Mouse (Mus musculus) liver, embryonic 13.5 days (tissue): ENCODE data around the gene Klhl12. TPM values are rescaled to one million over a fixed set of nuclear protein-coding genes. Genes with fewer than 3 reads are reported as not detected.
"Not testable (repeated sequence)": the region's sequence is repeated elsewhere in the genome, so short reads cannot be mapped to it uniquely, and the experiment has no call there.

Experiments used
- ATAC-seq: fragments of 200-750 bp; cut with Nextera tagmentation; 2 replicates; pipeline ENCODE4 v1.8.0; 2017; ENCODE audit warnings: low read depth, mild to moderate bottlenecking, moderate number of reproducible peaks, moderate library complexity
- DNase-seq: peaks from one replicate; pipeline ENCODE4 v3.0.0; 2022
- H3K27ac ChIP-seq: fragments of 300-500 bp; sonication (generic); 2 replicates; pipeline ENCODE4 v1.5.1; 2015; ENCODE audit warnings: moderate library complexity, mild to moderate bottlenecking, inconsistent platforms
- H3K27me3 ChIP-seq: fragments of 300-500 bp; sonication (generic); 2 replicates; pipeline ENCODE4 v1.6.1; 2015; ENCODE audit warnings: mild to moderate bottlenecking, inconsistent platforms
- H3K36me3 ChIP-seq: fragments of 300-500 bp; sonication (generic); 2 replicates; pipeline ENCODE4 v1.6.1; 2015; ENCODE audit warnings: mild to moderate bottlenecking, inconsistent platforms
- H3K4me1 ChIP-seq: fragments of 300-500 bp; sonication (generic); replicated peaks from 2 replicates; pipeline ENCODE4 v1.6.1; 2015; ENCODE audit warnings: inconsistent platforms
- H3K4me2 ChIP-seq: fragments of 300-500 bp; sonication (generic); 2 replicates; pipeline ENCODE4 v1.6.1; 2015; ENCODE audit warnings: inconsistent platforms, mild to moderate bottlenecking, moderate library complexity
- H3K4me3 ChIP-seq: fragments of 300-500 bp; sonication (generic); replicated peaks from 2 replicates; pipeline ENCODE4 v1.5.1; 2015; ENCODE audit warnings: mild to moderate bottlenecking, inconsistent platforms
- H3K9ac ChIP-seq: fragments of 300-500 bp; sonication (generic); 2 replicates; pipeline ENCODE4 v1.6.1; 2015; ENCODE audit warnings: mild to moderate bottlenecking, inconsistent platforms
- H3K9me3 ChIP-seq: fragments of 300-500 bp; sonication (generic); replicated peaks from 2 replicates; pipeline ENCODE4 v1.6.1; 2016; ENCODE audit warnings: inconsistent platforms
- WGBS: fragments of 180-500 bp; shearing (Covaris S2); methylation state at CpG from one replicate; pipeline ENCODE4 v1.1.7; 2015; ENCODE audit not compliant: insufficient replicate concordance; 5-methylcytosine and 5-hydroxymethylcytosine counted together
- polyA plus RNA-seq: library from polyadenylated mRNA; unstranded; fragments of >200 nt; fragmentation: Nextera tagmentation; extraction: Ambion mirVana; gene quantifications from 2 replicates; pipeline ENCODE4 v1.2.1, GENCODE M21; 2015

Klhl12 gene
- polyA plus RNA-seq, 1 experiment from 2014 or later = 34.7 TPM

- not testable (repeated sequence) for H3K4me3 ChIP-seq, H3K4me2 ChIP-seq, ATAC-seq, H3K9me3 ChIP-seq, H3K27ac ChIP-seq, H3K9ac ChIP-seq, DNase-seq, H3K36me3 ChIP-seq, H3K27me3 ChIP-seq
- WGBS = 89% methylated on average over 10 of the region's 10 CpGs
- peaks cover 34% of the 10 kb centered on the region for H3K4me1 ChIP-seq
Measured at GRCm38 (mm10) chr1:134533710-134534109, 78.4 kb downstream of the Klhl12 start.

- WGBS = 83% methylated on average over 1 of the region's 1 CpGs
- no peaks in the 10 kb centered on the region for H3K9me3 ChIP-seq
Measured at GRCm38 (mm10) chr1:134535054-134535453, 79.7 kb downstream of the Klhl12 start.

GRCm38 (mm10) chr1:134535513-134535912, 80.2 kb downstream of the Klhl12 start:
- Histone ChIP-seq H3K4me2 (no peak overlapping the region), H3K27ac (no peak overlapping the region), H3K4me3 (no peak overlapping the region), H3K4me1 (peaks cover 23% of the 10 kb centered on the region), H3K36me3 (no peaks in the 10 kb centered on the region), H3K27me3 (no peaks in the 10 kb centered on the region), H3K9me3 (no peaks in the 10 kb centered on the region), H3K9ac (no peak overlapping the region)
- peak; percentile 61; the same call in 1 of the 2 replicates for ATAC-seq
- no peak for DNase-seq
- 51% methylated on average over 3 of the region's 3 CpGs for WGBS

More at GRCm38 (mm10) chr1:134535054-134535453, 79.7 kb downstream of the Klhl12 start:
- ATAC-seq = no peak
- Histone ChIP-seq H3K27me3 (no peaks in the 10 kb centered on the region), H3K27ac (no peak overlapping the region), H3K4me3 (no peak overlapping the region), H3K4me1 (peaks cover 28% of the 10 kb centered on the region), H3K9ac (no peak overlapping the region), H3K4me2 (no peak overlapping the region), H3K36me3 (no peaks in the 10 kb centered on the region)
- no peak for DNase-seq

- ATAC-seq (no peak), DNase-seq (no peak)
- H3K36me3 ChIP-seq = no peaks in the 10 kb centered on the region
- H3K4me3 ChIP-seq = no peak overlapping the region
- WGBS = 82% methylated on average over 10 of the region's 10 CpGs
- H3K9ac ChIP-seq = no peak overlapping the region
- H3K27me3 ChIP-seq = 0 out of 2 replicates have a peak, but pooled peaks cover 3% of the 10 kb centered on the region
- no peak overlapping the region for H3K4me2 ChIP-seq
- peaks cover 9% of the 10 kb centered on the region for H3K4me1 ChIP-seq
- H3K27ac ChIP-seq = no peak overlapping the region
- no peaks in the 10 kb centered on the region for H3K9me3 ChIP-seq
Measured at GRCm38 (mm10) chr1:134540610-134541009, 85.3 kb downstream of the Klhl12 start.

Other genes with a start within 250 kb of the Klhl12 start
- 0.12 and 0.13 TPM in 2 replicates for gene Adora1, start 220.1 kb upstream of the Klhl12 start, polyA plus RNA-seq
- gene Myog, start 165.5 kb upstream of the Klhl12 start, polyA plus RNA-seq = 2.7 and 4.1 TPM in 2 replicates
- 1.1 and 1.2 TPM in 2 replicates for gene Ppfia4, start 122.6 kb upstream of the Klhl12 start, polyA plus RNA-seq
- gene Tmem183a, start 93.6 kb upstream of the Klhl12 start, polyA plus RNA-seq = 58.8 and 67.9 TPM in 2 replicates
- not detected in 2 replicates for gene 4933406M09Rik, start 69.6 kb upstream of the Klhl12 start, polyA plus RNA-seq
- 20.4 TPM in 2 replicates for gene Cyb5r1, start 50.0 kb upstream of the Klhl12 start, polyA plus RNA-seq
- 130 and 138 TPM in 2 replicates for gene Adipor1, start 40.2 kb upstream of the Klhl12 start, polyA plus RNA-seq
- gene Rabif, start 39.1 kb downstream of the Klhl12 start, polyA plus RNA-seq = 19.8 and 23.9 TPM in 2 replicates
- not detected in 2 replicates for gene Mgat4e, start 94.2 kb downstream of the Klhl12 start, polyA plus RNA-seq
- gene Kdm5b, start 104.6 kb downstream of the Klhl12 start, polyA plus RNA-seq = 7.6 and 7.7 TPM in 2 replicates
- gene Syt2, start 191.1 kb downstream of the Klhl12 start, polyA plus RNA-seq = 0.08 TPM in 2 replicates